Mouse (Mus musculus) liver, embryonic 11.5 days (tissue): ENCODE measurements around the gene Ifi35. TPM values are rescaled to one million over a fixed set of nuclear protein-coding genes. Genes with fewer than 3 reads are reported as not detected.

Experiments
- ATAC-seq: fragments of 200-750 bp; cut with Nextera tagmentation; replicated peaks from 2 replicates; pipeline ENCODE4 v1.8.0; 2017; ENCODE audit warnings: moderate number of reproducible peaks, mild to moderate bottlenecking, moderate TSS enrichment, moderate library complexity; ENCODE audit not compliant: low FRiP score
- DNase-seq: peaks from one replicate; pipeline ENCODE4 v3.0.0-alpha.2; 2017; ENCODE audit warnings: low spot score
- H3K27ac ChIP-seq: fragments of 300-500 bp; sonication (generic); 2 replicates; pipeline ENCODE4 v1.5.1; 2014; ENCODE audit warnings: mild to moderate bottlenecking, low read depth, low read length, control low read depth
- H3K27me3 ChIP-seq: fragments of 300-500 bp; sonication (generic); replicated peaks from 2 replicates; pipeline ENCODE4 v1.6.1; 2014; ENCODE audit warnings: low read length, mixed read lengths; ENCODE audit not compliant: control insufficient read depth, insufficient read depth
- H3K36me3 ChIP-seq: fragments of 300-500 bp; sonication (generic); 2 replicates; pipeline ENCODE4 v1.6.1; 2014; ENCODE audit warnings: mild to moderate bottlenecking, low read length, moderate library complexity, mixed read lengths; ENCODE audit not compliant: control insufficient read depth, insufficient read depth
- H3K4me1 ChIP-seq: fragments of 300-500 bp; sonication (generic); replicated peaks from 2 replicates; pipeline ENCODE4 v1.6.1; 2014; ENCODE audit warnings: low read length, mixed read lengths; ENCODE audit not compliant: control insufficient read depth, insufficient read depth
- H3K4me2 ChIP-seq: fragments of 300-500 bp; sonication (generic); 2 replicates; pipeline ENCODE4 v1.6.1; 2014; ENCODE audit warnings: mild to moderate bottlenecking, control low read depth, moderate library complexity
- H3K4me3 ChIP-seq: fragments of 300-500 bp; sonication (generic); 2 replicates; pipeline ENCODE4 v1.5.1; 2014; ENCODE audit warnings: low read depth, low read length, control low read depth
- H3K9ac ChIP-seq: fragments of 300-500 bp; sonication (generic); 2 replicates; pipeline ENCODE4 v1.6.1; 2014; ENCODE audit warnings: low read depth, low read length, control low read depth
- H3K9me3 ChIP-seq: fragments of 300-500 bp; sonication (generic); 2 replicates; pipeline ENCODE4 v1.6.1; 2016; ENCODE audit warnings: low read length, inconsistent platforms, mixed read lengths; ENCODE audit not compliant: control insufficient read depth
- WGBS: fragments of 180-500 bp; shearing (Covaris S2); extraction: QIAGEN DNeasy Blood & Tissue Kit; methylation state at CpG from one replicate; pipeline ENCODE4 v1.1.7; 2014; 5-methylcytosine and 5-hydroxymethylcytosine counted together
- polyA plus RNA-seq: library from polyadenylated mRNA; unstranded; fragments of >200 nt; fragmentation: Nextera tagmentation; extraction: Ambion mirVana; gene quantifications from 2 replicates; pipeline ENCODE4 v1.2.1, GENCODE M21; 2014

The Ifi35 gene
- 31.2 and 34.6 TPM in 2 replicates for polyA plus RNA-seq

- H3K27ac ChIP-seq, result peak within 1 kb of the TSS; percentile 88
- ATAC-seq, result peak; percentile 84
- no peaks in the 10 kb centered on the region for H3K9me3 ChIP-seq
- H3K4me3 ChIP-seq, result peak within 1 kb of the TSS; percentile 73
- peak within 1 kb of the TSS; percentile 76 for H3K4me2 ChIP-seq
- peaks cover 19% of the 10 kb centered on the region for H3K36me3 ChIP-seq
- peaks cover 35% of the 10 kb centered on the region for H3K4me1 ChIP-seq
- 15% methylated on average over 10 of the region's 10 CpGs for WGBS
- peak; percentile 69 for DNase-seq
- H3K27me3 ChIP-seq, result no peaks in the 10 kb centered on the region
- peak within 1 kb of the TSS; percentile 76 for H3K9ac ChIP-seq
Measured at GRCm38 (mm10) chr11:101448274-101448746, at the start of gene Ifi35. Gene Ifi35 (plus strand): TSS chr11:101448407.

- H3K4me1 ChIP-seq, result peaks cover 4% of the 10 kb centered on the region
- no peaks in the 10 kb centered on the region for H3K27me3 ChIP-seq
- no peak overlapping the region for H3K9ac ChIP-seq
- WGBS, result 83% methylated on average over 2 of the region's 2 CpGs
- no peak overlapping the region for H3K4me3 ChIP-seq
- peaks cover 22% of the 10 kb centered on the region; the same call in 1 of the 2 replicates for H3K36me3 ChIP-seq
- no peak for ATAC-seq
- no peak for DNase-seq
- no peak overlapping the region for H3K27ac ChIP-seq
- no peaks in the 10 kb centered on the region for H3K9me3 ChIP-seq
- H3K4me2 ChIP-seq, result no peak overlapping the region
Measured at GRCm38 (mm10) chr11:101415306-101415705, 32.9 kb upstream of the Ifi35 start.

- Histone ChIP-seq H3K4me3 (peak overlapping the region; percentile 83), H3K9me3 (no peaks in the 10 kb centered on the region), H3K36me3 (peaks cover 13% of the 10 kb centered on the region; the same call in 1 of the 2 replicates), H3K27me3 (no peaks in the 10 kb centered on the region), H3K4me2 (peak overlapping the region; percentile 75), H3K4me1 (peaks cover 4% of the 10 kb centered on the region), H3K27ac (peak overlapping the region; percentile 46; the same call in 1 of the 2 replicates), H3K9ac (peak overlapping the region; percentile 89)
- WGBS, result under 1% methylated on average over 11 of the region's 11 CpGs
- peak; percentile 43 for DNase-seq
- peak; percentile 57; the same call in 1 of the 2 replicates for ATAC-seq
Measured at GRCm38 (mm10) chr11:101416433-101417100, 31.6 kb upstream of the Ifi35 start.

- peak within 1 kb of the TSS; percentile 46 for H3K27ac ChIP-seq
- peak within 1 kb of the TSS; percentile 83 for H3K4me3 ChIP-seq
Measured at GRCm38 (mm10) chr11:101417101-101417855, 30.9 kb upstream of the Ifi35 start, which contains the start of gene Aarsd1. Gene Aarsd1 (minus strand): TSS chr11:101417615.

GRCm38 (mm10) chr11:101418991-101419390 is 29.2 kb upstream of the Ifi35 start:
- H3K4me2 ChIP-seq, result no peak overlapping the region
- WGBS, result 67% methylated on average over 6 of the region's 6 CpGs
- H3K9me3 ChIP-seq, result no peaks in the 10 kb centered on the region
- no peak overlapping the region for H3K4me3 ChIP-seq
- ATAC-seq, result no peak
- DNase-seq, result no peak
- no peak overlapping the region for H3K9ac ChIP-seq
- H3K27me3 ChIP-seq, result no peaks in the 10 kb centered on the region
- H3K4me1 ChIP-seq, result peaks cover 5% of the 10 kb centered on the region
- no peak overlapping the region for H3K27ac ChIP-seq
- H3K36me3 ChIP-seq, result 0 out of 2 replicates have a peak, but pooled peaks cover 2% of the 10 kb centered on the region

More at GRCm38 (mm10) chr11:101417101-101417855, 30.9 kb upstream of the Ifi35 start, which contains the start of gene Aarsd1:
- no peaks in the 10 kb centered on the region for H3K9me3 ChIP-seq
- H3K36me3 ChIP-seq, result peaks cover 6% of the 10 kb centered on the region; the same call in 1 of the 2 replicates
- peak within 1 kb of the TSS; percentile 75 for H3K4me2 ChIP-seq
- peak; percentile 66 for ATAC-seq
- no peaks in the 10 kb centered on the region for H3K27me3 ChIP-seq
- peak; percentile 92 for DNase-seq
- under 1% methylated on average over 45 of the region's 45 CpGs for WGBS
- H3K4me1 ChIP-seq, result peaks cover 4% of the 10 kb centered on the region
- H3K9ac ChIP-seq, result peak within 1 kb of the TSS; percentile 89

- DNase-seq (no peak), ATAC-seq (no peak)
- Histone ChIP-seq H3K4me3 (no peak overlapping the region), H3K27ac (no peak overlapping the region), H3K4me2 (no peak overlapping the region), H3K9ac (no peak overlapping the region), H3K36me3 (no peaks in the 10 kb centered on the region), H3K9me3 (no peaks in the 10 kb centered on the region), H3K27me3 (no peaks in the 10 kb centered on the region), H3K4me1 (peaks cover 10% of the 10 kb centered on the region)
- WGBS, result 33% methylated on average over 3 of the region's 3 CpGs
Measured at GRCm38 (mm10) chr11:101419610-101420009, 28.6 kb upstream of the Ifi35 start.

- Histone ChIP-seq H3K27ac (no peak overlapping the region), H3K36me3 (no peaks in the 10 kb centered on the region), H3K4me3 (no peak overlapping the region), H3K9ac (peak overlapping the region; percentile 20; the same call in 1 of the 2 replicates), H3K4me2 (no peak overlapping the region), H3K27me3 (no peaks in the 10 kb centered on the region), H3K4me1 (peaks cover 11% of the 10 kb centered on the region), H3K9me3 (no peaks in the 10 kb centered on the region)
- ATAC-seq (no peak), DNase-seq (no peak)
- 78% methylated on average over 5 of the region's 5 CpGs for WGBS
Measured at GRCm38 (mm10) chr11:101420148-101420547, 28.1 kb upstream of the Ifi35 start.

GRCm38 (mm10) chr11:101424105-101424851 is 23.9 kb upstream of the Ifi35 start, which contains the start of gene Gm27029:
Gene Gm27029 (minus strand): TSS chr11:101424796.
- H3K4me2 ChIP-seq, result peak within 1 kb of the TSS; percentile 91
- H3K4me3 ChIP-seq, result peak within 1 kb of the TSS; percentile 81
- H3K4me1 ChIP-seq, result peaks cover 22% of the 10 kb centered on the region
- WGBS, result 7% methylated on average over 23 of the region's 23 CpGs
- no peak for ATAC-seq
- peak within 1 kb of the TSS; percentile 23; the same call in 1 of the 2 replicates for H3K27ac ChIP-seq
- peak within 1 kb of the TSS; percentile 72 for H3K9ac ChIP-seq
- peak; percentile 56 for DNase-seq
- no peaks in the 10 kb centered on the region; the same call in 1 of the 2 replicates for H3K36me3 ChIP-seq
- H3K27me3 ChIP-seq, result no peaks in the 10 kb centered on the region
- no peaks in the 10 kb centered on the region for H3K9me3 ChIP-seq
